Comparison of ENCODE assay signal across 13 mouse cellular contexts in the genomic region with DNA sequence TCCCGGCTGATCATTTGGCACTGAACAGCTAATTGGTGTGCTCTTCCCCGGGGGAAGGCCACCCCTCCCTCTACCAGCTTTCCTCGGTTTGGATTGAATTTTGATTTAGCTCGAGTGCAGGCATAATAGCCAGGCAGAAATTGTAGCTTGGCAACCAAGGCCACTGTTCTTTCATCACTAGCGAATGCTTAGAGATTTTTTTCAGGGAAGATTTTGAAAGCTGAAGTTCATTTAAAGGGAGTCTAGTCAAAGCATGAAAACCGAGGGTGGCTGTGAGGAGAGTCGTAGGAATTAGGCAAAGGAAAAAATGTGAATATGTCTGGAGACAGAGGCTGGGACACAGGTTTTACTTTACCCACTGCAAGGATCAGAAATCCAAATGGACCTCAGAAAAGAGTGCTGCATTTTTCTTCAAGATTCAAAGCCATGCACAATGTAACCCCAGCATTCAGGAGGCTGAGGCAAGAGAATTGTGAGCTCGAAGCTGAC. TPM values are rescaled to one million over a fixed set of nuclear protein-coding genes. Genes with fewer than 3 reads are reported as not detected.
DNase-seq lines count a peak whose midpoint lies in the region; ATAC-seq and TF ChIP-seq lines count a peak whose summit lies in the region.
"Had no signal": no experiment of that assay in that cellular context is flagged by ENCODE, and none has a peak within 500 bp of the region (broad histone marks: within the 10 kb centered on the region; RNA-seq: fewer than 3 reads in every experiment).

No protein-coding gene starts in this region.

- no peak for TF ChIP-seq POLR2A in brain, embryonic 14.5 days (IDR thresholded peaks at IDR 0.05; ENCODE audit: borderline replicate concordance, extremely low read depth, insufficient read depth, insufficient read length, poor library complexity, severe bottlenecking)

- no peak for TF ChIP-seq CTCF in brain, embryonic 14.5 days (IDR thresholded peaks at IDR 0.05; ENCODE audit: borderline replicate concordance, extremely low read depth, insufficient read depth, insufficient read length)

- H3K4me3 ChIP-seq in embryonic facial prominence, embryonic 14.5 days (ENCODE audit: low read depth, low read length): no peak overlapping the region
- H3K4me3 ChIP-seq in embryonic facial prominence, embryonic 10.5 days: no peak overlapping the region
- no peak overlapping the region for H3K4me3 ChIP-seq in hindbrain, embryonic 15.5 days
- no peak overlapping the region for H3K4me3 ChIP-seq in midbrain, embryonic 13.5 days (replicated peaks)
- H3K4me3 ChIP-seq in kidney, embryonic 14.5 days (ENCODE audit: low read length): no peak overlapping the region
- H3K4me3 ChIP-seq: neural tube, embryonic 12.5 days had no signal

- ATAC-seq in embryonic facial prominence, embryonic 14.5 days (ENCODE audit: low read depth): no peak
- 0 out of 2 replicates have a peak, but pooled peaks have one; percentile 56 for ATAC-seq in hindbrain, embryonic 15.5 days (ENCODE audit: low FRiP score, low read depth)
- peak; percentile 83 for ATAC-seq in midbrain, embryonic 13.5 days
- no peak for ATAC-seq in kidney, embryonic 14.5 days (ENCODE audit: low FRiP score, low TSS enrichment)

- no peak overlapping the region for H3K9ac ChIP-seq in embryonic facial prominence, embryonic 14.5 days (ENCODE audit: low read depth, low read length)
- no peak overlapping the region for H3K9ac ChIP-seq in hindbrain, embryonic 15.5 days
- no peak overlapping the region for H3K9ac ChIP-seq in midbrain, embryonic 13.5 days (replicated peaks)
- H3K9ac ChIP-seq in kidney, embryonic 14.5 days (ENCODE audit: low read depth, low read length): no peak overlapping the region
- H3K9ac ChIP-seq: neural tube, embryonic 12.5 days had no signal

- no peak overlapping the region for H3K4me2 ChIP-seq in embryonic facial prominence, embryonic 14.5 days (ENCODE audit: low read depth, low read length)
- H3K4me2 ChIP-seq in hindbrain, embryonic 15.5 days: peak overlapping the region; percentile 13; the same call in 1 of the 2 replicates
- H3K4me2 ChIP-seq in midbrain, embryonic 13.5 days (replicated peaks): peak overlapping the region; percentile 28
- H3K4me2 ChIP-seq in kidney, embryonic 14.5 days (replicated peaks; ENCODE audit: low read depth, low read length): no peak overlapping the region
- H3K4me2 ChIP-seq: neural tube, embryonic 12.5 days had no signal

- H3K36me3 ChIP-seq in embryonic facial prominence, embryonic 14.5 days (ENCODE audit: control insufficient read depth, insufficient read depth, low read length): no peaks in the 10 kb centered on the region
- no peaks in the 10 kb centered on the region for H3K36me3 ChIP-seq in embryonic facial prominence, embryonic 10.5 days (replicated peaks)
- no peaks in the 10 kb centered on the region for H3K36me3 ChIP-seq in hindbrain, embryonic 15.5 days
- H3K36me3 ChIP-seq in midbrain, embryonic 13.5 days: no peaks in the 10 kb centered on the region
- H3K36me3 ChIP-seq in kidney, embryonic 14.5 days (ENCODE audit: control insufficient read depth, insufficient read depth, low read length): no peaks in the 10 kb centered on the region
- H3K36me3 ChIP-seq: neural tube, embryonic 12.5 days had no signal

- no peaks in the 10 kb centered on the region for H3K27me3 ChIP-seq in embryonic facial prominence, embryonic 14.5 days (replicated peaks; ENCODE audit: control insufficient read depth, insufficient read depth, low read length)
- no peaks in the 10 kb centered on the region for H3K27me3 ChIP-seq in embryonic facial prominence, embryonic 10.5 days (replicated peaks; ENCODE audit: low read depth, poor library complexity, severe bottlenecking)
- no peaks in the 10 kb centered on the region for H3K27me3 ChIP-seq in hindbrain, embryonic 15.5 days
- H3K27me3 ChIP-seq in midbrain, embryonic 13.5 days: no peaks in the 10 kb centered on the region
- H3K27me3 ChIP-seq in kidney, embryonic 14.5 days (ENCODE audit: control insufficient read depth, insufficient read depth, low read length): no peaks in the 10 kb centered on the region
- H3K27me3 ChIP-seq: neural tube, embryonic 12.5 days had no signal

- no peaks in the 10 kb centered on the region for H3K9me3 ChIP-seq in embryonic facial prominence, embryonic 14.5 days (ENCODE audit: control insufficient read depth, low read length)
- H3K9me3 ChIP-seq in embryonic facial prominence, embryonic 10.5 days: no peaks in the 10 kb centered on the region
- no peaks in the 10 kb centered on the region for H3K9me3 ChIP-seq in hindbrain, embryonic 15.5 days
- no peaks in the 10 kb centered on the region for H3K9me3 ChIP-seq in midbrain, embryonic 13.5 days
- H3K9me3 ChIP-seq in kidney, embryonic 14.5 days (ENCODE audit: control insufficient read depth, low read length): no peaks in the 10 kb centered on the region
- H3K9me3 ChIP-seq: neural tube, embryonic 12.5 days had no signal

- no peak overlapping the region for H3K27ac ChIP-seq in embryonic facial prominence, embryonic 14.5 days (replicated peaks; ENCODE audit: low read depth, low read length)
- H3K27ac ChIP-seq in embryonic facial prominence, embryonic 10.5 days (replicated peaks): no peak overlapping the region
- peak overlapping the region; percentile 64 for H3K27ac ChIP-seq in hindbrain, embryonic 15.5 days (replicated peaks)
- peak overlapping the region; percentile 86 for H3K27ac ChIP-seq in midbrain, embryonic 13.5 days
- H3K27ac ChIP-seq in kidney, embryonic 14.5 days (ENCODE audit: low read depth, low read length): no peak overlapping the region
- H3K27ac ChIP-seq: neural tube, embryonic 12.5 days had no signal

- peak; percentile 3 for DNase-seq in embryonic facial prominence, embryonic 14.5 days (ENCODE audit: low spot score)
- DNase-seq in embryonic facial prominence, embryonic 10.5 days (ENCODE audit: low spot score): no peak
- DNase-seq in brain, embryonic 14.5 days (ENCODE audit: low read depth): peak; percentile 86
- no peak for DNase-seq in kidney, postnatal 25 days
- DNase-seq in urinary bladder, adult 2 months (ENCODE audit: low spot score): no peak
- DNase-seq: heart, postnatal 4 days; kidney, postnatal 4 days; liver; thymus, postnatal 4 days had no signal

- H3K4me1 ChIP-seq in embryonic facial prominence, embryonic 14.5 days (ENCODE audit: control insufficient read depth, insufficient read depth, low read length): no peaks in the 10 kb centered on the region
- no peaks in the 10 kb centered on the region for H3K4me1 ChIP-seq in embryonic facial prominence, embryonic 10.5 days
- H3K4me1 ChIP-seq in hindbrain, embryonic 15.5 days (replicated peaks): no peaks in the 10 kb centered on the region
- 0 out of 2 replicates have a peak, but pooled peaks cover 3% of the 10 kb centered on the region for H3K4me1 ChIP-seq in midbrain, embryonic 13.5 days (replicated peaks)
- no peaks in the 10 kb centered on the region for H3K4me1 ChIP-seq in kidney, embryonic 14.5 days (ENCODE audit: control insufficient read depth, insufficient read depth, low read length)
- H3K4me1 ChIP-seq: neural tube, embryonic 12.5 days had no signal

- 43% methylated on average over 8 of the region's 8 CpGs for WGBS in embryonic facial prominence, embryonic 14.5 days
- 65% methylated on average over 8 of the region's 8 CpGs for WGBS in embryonic facial prominence, embryonic 10.5 days
- 32% methylated on average over 8 of the region's 8 CpGs for WGBS in hindbrain, embryonic 15.5 days
- 26% methylated on average over 8 of the region's 8 CpGs for WGBS in midbrain, embryonic 13.5 days
- WGBS in kidney, embryonic 14.5 days: 77% methylated on average over 8 of the region's 8 CpGs

RNA-seq across cellular contexts. Expression of gene Ubqln2, which starts 21.2 kb away (rescaled TPM):
- polyA plus RNA-seq in embryonic facial prominence, embryonic 14.5 days (2014; fragmentation: Nextera tagmentation; extraction: Ambion mirVana): 26.5 and 28.0 TPM in 2 replicates
- 34.5 and 37.3 TPM in 2 replicates for polyA plus RNA-seq in embryonic facial prominence, embryonic 10.5 days (2016; fragmentation: Nextera tagmentation; extraction: Ambion mirVana)
- polyA plus RNA-seq in brain, embryonic 14.5 days (2012; rRNA removed): 159 and 208 TPM in 2 replicates
- polyA plus RNA-seq in hindbrain, embryonic 15.5 days (2015; fragmentation: Nextera tagmentation; extraction: Ambion mirVana): 51.2 and 52.4 TPM in 2 replicates
- 57.5 and 59.3 TPM in 2 replicates for polyA plus RNA-seq in midbrain, embryonic 13.5 days (2015; fragmentation: Nextera tagmentation; extraction: Ambion mirVana)
- 21.0 and 31.4 TPM in 2 replicates for polyA plus RNA-seq in urinary bladder, adult 2 months (2012; rRNA removed)
- polyA plus RNA-seq in kidney, embryonic 14.5 days (2014; fragmentation: Nextera tagmentation; extraction: Ambion mirVana): 35.6 and 37.0 TPM in 2 replicates

Comparison
In these comparisons a context has a peak if more than half of its experiments do, and no peak if none do; other contexts are left out.
1. DNase-seq: peak in embryonic facial prominence, embryonic 14.5 days (single experiment) and brain, embryonic 14.5 days (single experiment); none in embryonic facial prominence, embryonic 10.5 days (single experiment), kidney, postnatal 25 days (0 of 2) and urinary bladder, adult 2 months (single experiment).
2. ATAC-seq: peak in hindbrain, embryonic 15.5 days (single experiment) and midbrain, embryonic 13.5 days (single experiment); none in embryonic facial prominence, embryonic 14.5 days (single experiment) and kidney, embryonic 14.5 days (single experiment).
3. H3K27ac ChIP-seq: peak in hindbrain, embryonic 15.5 days (single experiment) and midbrain, embryonic 13.5 days (single experiment); none in embryonic facial prominence, embryonic 14.5 days (single experiment), embryonic facial prominence, embryonic 10.5 days (single experiment) and kidney, embryonic 14.5 days (single experiment).
4. H3K4me2 ChIP-seq: peak in hindbrain, embryonic 15.5 days (single experiment) and midbrain, embryonic 13.5 days (single experiment); none in embryonic facial prominence, embryonic 14.5 days (single experiment) and kidney, embryonic 14.5 days (single experiment).